Mouse (Mus musculus): ENCODE results near the gene Tmem205.

Gene Tmem205

DNA sequence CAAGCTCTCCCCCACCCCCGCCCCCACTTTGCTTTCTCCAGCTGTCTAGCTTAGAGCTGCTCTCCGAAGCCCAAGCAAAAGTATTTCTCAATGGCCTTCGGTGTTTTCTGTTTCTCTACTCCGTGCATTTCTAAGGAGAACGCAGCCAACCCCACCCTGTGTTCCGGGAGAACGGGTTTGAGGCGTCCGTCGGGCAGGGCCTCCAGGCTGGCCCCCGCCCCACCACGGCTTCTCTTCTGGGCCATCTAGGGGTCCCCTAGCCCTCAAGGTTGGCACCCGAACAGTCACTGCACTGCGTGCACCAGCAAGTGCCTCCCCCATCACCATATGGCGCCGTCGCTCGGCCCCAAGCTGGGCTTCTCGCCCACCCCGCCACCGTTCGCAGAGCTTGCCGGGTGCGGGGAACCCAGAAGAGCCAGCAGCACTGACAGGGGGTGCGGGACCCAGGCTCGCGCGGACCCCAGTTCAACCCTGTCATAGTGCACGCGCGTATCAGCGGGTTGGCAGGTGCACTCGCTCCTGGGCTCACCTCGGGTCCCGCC lies 9.8 kb downstream of the Tmem205 start:
- in situ Hi-C loops (cut with MboI, MseI): no loop called here

DNA sequence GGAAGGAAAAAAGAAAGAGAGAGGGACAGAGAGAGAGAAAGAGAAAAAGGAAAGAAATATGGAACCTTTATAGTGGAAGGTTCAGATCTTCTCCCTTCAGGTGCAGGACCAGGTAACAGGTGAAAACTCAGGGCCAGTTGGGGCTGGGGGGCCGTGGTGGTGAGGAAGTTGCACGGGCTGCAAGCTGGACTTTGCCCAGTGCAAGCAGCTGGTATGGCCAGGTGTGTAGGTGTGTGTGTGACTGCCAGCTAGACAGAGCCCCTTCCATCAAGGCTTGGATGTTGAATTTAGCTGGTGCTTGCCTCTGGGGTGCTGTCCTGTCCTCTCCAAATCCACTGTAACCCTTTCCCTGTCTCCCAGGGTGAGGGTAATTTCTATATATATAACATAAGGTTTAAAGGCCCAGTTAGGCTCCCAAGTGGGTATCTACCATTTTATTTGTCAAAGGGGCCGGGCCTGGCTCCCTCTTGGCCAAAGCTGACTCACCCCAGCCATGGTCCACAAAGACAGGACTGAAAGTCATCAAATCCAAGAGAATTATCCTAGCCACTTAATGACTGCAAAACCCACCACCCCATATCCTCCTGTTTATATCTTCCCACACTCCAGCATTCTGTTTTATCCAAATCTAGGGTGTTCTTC lies 10.4 kb downstream of the Tmem205 start:
- in situ Hi-C loops (cut with MboI, MseI): no loop called here

DNA sequence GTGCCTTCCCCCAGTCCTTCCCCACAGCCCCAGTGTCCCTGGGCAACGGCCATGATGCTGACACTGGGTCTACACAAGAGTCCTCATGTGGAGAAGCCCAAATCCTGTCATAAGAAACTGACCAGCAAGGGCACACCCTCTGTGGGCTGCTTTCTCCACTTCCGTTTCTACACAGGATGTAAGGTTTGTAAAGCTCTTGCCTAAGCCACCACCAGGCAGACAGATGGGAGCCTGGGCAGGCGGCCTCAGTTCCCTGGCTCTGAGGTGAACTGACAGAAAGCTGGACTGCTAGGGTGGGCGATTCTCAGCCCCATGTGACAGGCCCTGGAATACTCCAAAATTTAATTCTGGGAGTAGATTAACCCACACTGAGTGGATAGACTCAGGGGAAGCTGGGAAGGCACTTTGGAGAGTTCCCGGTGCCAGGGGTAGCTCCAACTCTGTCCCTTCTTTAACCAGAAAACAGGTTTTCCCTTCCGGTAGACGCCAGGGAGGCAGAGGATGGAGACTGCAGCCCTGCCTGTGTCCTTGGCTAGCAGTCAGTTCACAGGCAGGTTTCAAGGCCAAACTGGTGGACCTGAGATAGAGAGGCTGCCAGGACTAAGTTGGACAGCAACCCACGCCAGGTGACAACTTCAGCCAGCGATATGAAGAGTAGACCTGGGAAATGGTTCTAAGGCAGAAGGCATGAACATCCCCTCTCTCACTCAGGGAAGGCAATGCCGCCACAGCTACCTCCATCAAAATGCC lies 17.7 kb downstream of the Tmem205 start:
- in situ Hi-C loops (cut with MboI, MseI): no loop called here

GRCm38 (mm10) chr9:21908216-21908615 lies 19.1 kb downstream of the Tmem205 start:
- in situ Hi-C loops (cut with MboI, MseI): no loop called here

- in situ Hi-C loops (cut with MboI, MseI): no loop called here
Measured at GRCm38 (mm10) chr9:21904031-21904430, 23.3 kb downstream of the Tmem205 start.

- in situ Hi-C loops (cut with MboI, MseI): no loop called here
Measured at GRCm38 (mm10) chr9:21901223-21901820, 26.0 kb downstream of the Tmem205 start.

DNA sequence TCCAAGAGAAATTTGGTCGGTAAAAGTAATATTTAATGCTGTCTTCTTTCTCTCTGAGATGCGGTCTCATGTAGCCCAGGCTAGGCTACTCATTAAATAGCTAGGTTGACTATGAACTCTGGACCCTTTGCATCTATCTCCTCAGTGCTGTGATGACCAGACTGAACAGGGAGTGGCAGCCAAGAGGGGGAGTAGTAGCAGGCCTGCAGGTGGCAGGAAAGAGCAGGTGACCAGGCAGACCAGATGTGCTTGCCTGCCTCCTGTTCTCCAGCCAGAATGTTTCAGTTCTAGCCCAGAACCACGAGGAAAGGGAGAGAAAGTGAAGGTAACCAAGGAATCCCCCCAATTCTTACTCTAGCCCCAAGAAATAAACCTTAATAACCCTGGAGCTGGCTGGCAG lies 38.1 kb downstream of the Tmem205 start:
- in situ Hi-C loops (cut with MboI, MseI): no loop called here

DNA sequence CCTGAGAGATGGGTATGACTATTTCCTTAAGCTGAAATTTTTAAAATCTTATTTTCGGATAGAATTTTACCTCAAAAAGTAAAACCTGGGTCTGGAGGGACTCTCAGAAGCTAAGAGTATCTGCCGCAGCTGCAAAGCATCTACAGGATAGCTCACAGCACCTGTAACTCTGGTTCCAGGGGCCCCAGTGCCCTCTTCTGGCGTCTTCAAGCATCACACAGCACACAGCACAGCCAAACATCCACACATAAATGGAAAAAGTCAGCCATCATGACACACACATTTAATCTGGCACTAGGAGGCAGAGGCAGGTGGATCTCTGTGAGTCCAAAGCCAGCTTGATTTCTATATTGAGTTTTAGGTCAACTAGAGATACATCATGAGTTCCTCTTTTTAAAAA lies 50.8 kb downstream of the Tmem205 start:
- in situ Hi-C loops (cut with MboI, MseI): no loop called here

DNA sequence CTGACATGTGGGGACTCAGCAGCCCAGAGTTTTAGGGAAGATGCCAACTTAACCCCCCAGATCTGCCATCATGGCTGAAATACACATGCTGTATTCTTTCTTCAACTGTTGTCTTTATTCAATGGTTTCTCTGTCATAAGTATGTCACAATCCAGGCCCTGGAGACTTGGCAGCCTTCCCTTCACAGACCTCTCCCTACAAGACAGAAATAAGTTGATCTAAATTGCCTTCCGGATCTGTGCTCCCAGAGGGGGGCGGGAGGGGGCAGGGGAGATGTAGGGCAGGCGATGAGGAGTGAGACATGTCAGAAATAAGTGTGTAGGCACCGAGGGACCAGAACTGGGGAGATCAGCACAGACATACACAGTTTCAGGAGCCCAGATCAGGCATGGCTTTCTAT lies 55.2 kb downstream of the Tmem205 start:
- in situ Hi-C loops (cut with MboI, MseI): no loop called here
